Mouse (Mus musculus): ENCODE measurements around the gene Hyal1.

Gene Hyal1

DNA sequence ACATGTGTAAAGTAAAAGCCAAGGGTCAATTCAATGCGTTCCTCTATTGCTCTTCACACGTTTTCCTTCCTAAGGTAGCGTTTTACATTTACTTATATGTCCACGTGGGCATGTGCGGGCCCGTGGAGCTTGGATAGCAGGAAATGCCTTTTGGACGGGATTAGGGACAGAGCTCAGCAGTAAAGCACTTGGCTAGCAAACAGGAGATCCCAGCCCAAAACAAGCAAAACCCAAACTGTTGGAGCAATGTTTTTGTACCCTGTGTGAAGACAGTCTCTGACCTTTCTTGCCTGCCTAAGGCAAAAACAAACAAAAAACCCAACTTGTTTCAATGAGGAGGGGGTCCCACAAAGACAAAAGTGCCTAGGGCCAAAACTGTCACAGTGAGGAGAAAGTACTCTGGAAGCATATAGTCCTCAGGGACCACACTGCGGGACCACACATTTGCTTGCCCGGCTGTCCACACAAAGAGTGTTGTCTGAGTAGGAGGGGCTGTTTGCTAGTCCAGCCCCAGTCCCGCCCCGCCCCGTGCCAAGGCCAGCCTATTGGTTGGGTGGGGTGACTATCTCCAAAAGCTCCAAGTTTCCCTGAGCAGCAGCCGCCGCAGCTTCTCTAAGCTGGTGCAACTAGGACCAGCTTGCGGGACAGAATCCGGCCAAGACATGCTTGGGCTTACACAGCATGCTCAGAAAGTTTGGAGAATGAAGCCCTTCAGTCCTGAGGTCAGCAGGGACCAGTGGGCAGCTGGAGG, at the start of gene Hyal1:
TSS of gene Hyal1 (plus strand) at position 571 of the 751 bp plus-strand sequence.
- DNase-seq (ENCODE audit: low spot score) = peak; percentile 73

DNA sequence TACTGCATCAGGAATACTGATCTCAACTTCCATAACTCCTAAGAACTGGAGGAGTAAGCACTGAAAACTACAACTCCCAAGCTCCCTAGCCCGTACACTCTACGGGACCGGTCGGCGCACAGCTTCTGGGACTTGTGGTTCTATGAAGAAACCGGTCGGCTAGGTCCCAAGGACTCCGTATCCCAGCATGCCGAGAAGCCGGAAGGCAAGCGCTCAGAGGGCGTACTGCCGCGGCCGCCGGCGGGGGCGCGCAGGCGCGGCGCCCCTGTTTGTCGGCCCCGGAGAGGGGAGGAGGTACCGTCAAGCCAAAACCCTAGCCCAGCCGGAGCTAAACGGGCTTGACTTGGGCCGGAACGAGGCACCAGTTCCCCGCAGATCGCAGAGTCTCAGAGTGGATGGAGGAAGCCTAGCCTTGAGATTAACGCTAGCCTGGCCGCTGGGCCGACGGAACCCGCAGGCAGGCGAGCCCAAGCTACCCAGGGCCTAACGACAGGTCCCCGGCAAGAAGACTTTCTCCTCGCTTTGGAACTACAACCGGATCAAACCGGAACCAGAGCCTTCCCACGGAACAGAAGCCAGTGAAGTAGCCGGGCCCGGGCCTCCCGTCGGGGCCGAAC, 42.8 kb upstream of the Hyal1 start, which contains the start of gene Tmem115:
TSS of gene Tmem115 (plus strand) at position 155 of the 617 bp plus-strand sequence.
- peak; percentile 96 for DNase-seq (ENCODE audit: low spot score)

DNA sequence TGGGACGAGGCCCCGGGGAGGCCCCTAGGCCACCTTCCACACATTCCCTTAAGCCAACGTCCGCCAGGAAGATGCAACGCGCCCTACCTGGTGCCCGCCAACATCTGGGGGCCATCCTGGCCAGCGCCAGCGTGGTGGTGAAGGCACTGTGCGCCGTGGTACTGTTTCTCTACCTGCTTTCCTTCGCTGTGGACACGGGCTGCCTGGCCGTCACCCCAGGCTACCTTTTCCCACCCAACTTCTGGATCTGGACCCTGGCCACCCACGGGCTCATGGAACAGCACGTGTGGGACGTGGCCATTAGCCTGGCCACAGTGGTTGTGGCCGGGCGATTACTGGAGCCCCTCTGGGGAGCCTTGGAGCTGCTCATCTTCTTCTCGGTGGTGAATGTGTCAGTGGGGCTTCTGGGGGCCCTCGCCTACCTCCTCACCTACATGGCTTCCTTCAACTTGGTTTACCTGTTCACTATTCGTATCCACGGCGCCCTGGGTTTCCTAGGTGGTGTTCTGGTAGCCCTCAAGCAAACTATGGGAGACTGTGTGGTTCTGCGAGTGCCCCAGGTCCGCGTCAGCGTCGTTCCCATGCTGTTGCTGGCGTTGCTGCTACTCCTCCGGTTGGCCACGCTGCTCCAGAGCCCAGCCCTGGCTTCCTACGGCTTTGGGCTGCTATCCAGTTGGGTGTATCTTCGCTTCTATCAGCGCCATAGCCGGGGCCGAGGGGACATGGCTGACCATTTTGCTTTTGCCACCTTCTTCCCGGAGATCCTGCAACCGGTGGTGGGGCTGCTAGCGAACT, 42.1 kb upstream of the Hyal1 start:
- DNase-seq (ENCODE audit: low spot score) = no peak

GRCm38 (mm10) chr9:107538231-107538630, 38.5 kb upstream of the Hyal1 start:
- no peak for DNase-seq (ENCODE audit: low spot score)

DNA sequence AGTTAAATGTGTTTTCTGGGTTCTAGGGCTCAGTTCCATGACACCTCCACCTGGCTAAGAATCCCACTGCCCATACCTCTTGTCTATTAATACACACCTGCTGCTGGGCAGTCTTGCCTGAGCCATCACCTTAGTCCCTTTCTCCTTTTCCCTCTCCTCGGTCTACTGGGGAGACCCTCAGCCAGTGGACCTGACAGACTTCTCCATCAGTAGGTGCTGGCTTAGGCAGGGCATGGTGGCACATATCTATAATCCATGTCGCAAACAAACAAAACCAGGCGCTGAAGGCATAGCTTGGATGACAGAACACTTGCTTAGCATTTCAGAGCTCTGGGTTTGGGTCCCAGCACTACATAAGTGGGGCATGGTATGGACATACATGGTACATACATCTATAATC, 38.0 kb upstream of the Hyal1 start:
- DNase-seq (ENCODE audit: low spot score) = no peak

DNA sequence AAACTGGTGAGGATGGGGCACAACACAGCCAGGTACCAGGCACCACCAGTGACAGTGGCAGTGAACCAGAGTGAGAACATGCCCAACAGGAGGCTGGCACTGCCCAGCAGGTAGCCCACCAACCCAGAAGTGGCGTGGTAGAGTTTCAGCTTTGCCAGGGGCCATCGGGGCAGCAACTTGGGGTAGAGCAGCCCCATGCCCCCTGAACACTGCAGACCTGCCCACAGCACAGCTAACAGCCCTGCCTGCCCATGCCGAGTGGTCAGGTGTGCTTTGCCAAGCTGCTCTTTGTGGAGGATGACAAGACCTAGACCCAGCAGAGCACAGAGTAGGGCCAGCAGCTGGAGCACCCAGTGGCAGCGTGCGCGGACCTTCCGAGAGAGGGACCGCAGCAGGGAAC, 36.8 kb upstream of the Hyal1 start:
- no peak for DNase-seq (ENCODE audit: low spot score)

DNA sequence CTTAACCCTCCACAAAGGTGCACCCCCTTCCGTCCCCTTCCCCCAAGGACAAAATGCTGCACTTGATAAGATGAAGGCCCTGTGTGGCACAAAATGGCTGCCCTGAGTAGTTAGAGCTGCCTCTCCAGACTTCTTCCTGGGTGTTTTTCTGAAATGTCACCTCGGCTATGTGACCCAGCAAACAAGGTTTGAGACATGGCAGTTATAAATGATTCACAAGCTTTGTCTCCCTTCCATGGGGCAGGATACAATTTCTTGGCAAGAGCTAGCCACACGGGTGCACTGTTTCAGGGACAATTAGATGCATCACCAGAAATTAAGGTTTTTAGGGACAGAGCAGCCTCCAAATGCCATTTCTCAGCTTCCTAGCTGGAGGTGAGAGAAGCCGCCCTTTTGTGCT, 36.3 kb upstream of the Hyal1 start:
- no peak for DNase-seq (ENCODE audit: low spot score)

DNA sequence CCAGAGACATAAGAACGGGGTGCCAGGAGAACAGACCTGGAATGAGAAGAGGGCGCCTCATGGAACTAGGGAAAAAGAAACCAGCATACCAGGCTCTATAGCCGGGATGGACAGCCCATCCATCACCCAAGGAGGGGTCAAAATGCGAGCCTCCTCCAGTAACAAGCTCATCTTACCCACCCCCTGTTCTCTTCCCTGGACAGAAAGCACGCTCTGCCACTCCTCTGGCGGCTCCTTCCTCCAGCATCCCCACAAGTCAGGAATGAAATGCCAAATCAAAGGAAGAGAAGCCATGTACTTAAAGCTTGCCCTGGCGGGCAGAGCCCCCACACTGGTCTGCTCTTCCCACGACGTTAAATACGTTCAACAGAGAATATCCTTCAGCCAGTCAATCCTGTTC, 35.7 kb upstream of the Hyal1 start:
- no peak for DNase-seq (ENCODE audit: low spot score)

DNA sequence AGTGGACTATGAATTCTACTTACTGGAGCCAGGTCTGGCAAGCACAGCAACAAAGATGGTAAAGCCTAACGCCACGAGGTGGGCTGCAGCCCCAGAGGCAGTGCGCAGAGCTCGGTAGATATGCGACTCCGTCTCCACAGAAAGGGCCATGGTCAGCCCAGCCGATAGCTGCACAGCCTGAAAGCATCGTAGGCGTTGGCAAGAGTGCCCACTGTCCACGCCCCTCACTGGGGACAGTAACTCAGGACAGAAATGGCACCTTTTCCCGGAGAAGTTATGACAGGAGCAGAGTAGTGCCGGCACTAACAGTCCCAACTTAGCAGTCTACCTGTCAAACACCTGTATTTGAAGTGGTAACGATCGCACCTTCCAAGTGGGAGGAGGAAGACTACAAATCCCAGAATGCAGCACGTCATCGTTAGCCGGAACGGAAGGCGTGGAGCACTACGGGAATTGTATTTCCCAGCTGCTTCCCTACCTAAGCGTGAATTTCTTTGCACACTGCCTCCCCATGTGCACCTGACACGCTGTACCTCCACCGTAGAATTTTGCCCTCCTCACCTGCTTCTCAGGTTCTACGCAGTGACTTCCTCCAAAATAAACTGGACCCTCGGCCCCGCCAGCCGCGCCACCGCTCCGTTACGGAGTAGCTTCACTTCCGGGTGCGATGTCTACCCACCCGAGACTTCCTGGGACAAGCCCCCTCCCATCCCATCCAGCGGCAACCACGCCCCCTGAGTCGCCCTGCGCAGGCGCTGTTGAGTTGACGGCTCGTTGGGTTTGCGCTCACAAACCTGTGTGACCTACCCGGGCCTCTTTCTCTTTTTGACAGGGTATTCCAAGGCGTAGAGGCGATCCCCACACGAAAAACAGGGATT, 35.0 kb upstream of the Hyal1 start, which contains the start of the genes Cyb561d2 and Nprl2:
TSS of gene Cyb561d2 (minus strand) at position 720 of the 878 bp plus-strand sequence.
TSS of gene Nprl2 (plus strand) at position 753 of the 878 bp plus-strand sequence.
- peak; percentile 94 for DNase-seq (ENCODE audit: low spot score)

GRCm38 (mm10) chr9:107542352-107542686, 34.4 kb upstream of the Hyal1 start:
- no peak for DNase-seq (ENCODE audit: low spot score)

- DNase-seq (ENCODE audit: low spot score) = no peak
Observed at GRCm38 (mm10) chr9:107542721-107543120, 34.0 kb upstream of the Hyal1 start.

DNA sequence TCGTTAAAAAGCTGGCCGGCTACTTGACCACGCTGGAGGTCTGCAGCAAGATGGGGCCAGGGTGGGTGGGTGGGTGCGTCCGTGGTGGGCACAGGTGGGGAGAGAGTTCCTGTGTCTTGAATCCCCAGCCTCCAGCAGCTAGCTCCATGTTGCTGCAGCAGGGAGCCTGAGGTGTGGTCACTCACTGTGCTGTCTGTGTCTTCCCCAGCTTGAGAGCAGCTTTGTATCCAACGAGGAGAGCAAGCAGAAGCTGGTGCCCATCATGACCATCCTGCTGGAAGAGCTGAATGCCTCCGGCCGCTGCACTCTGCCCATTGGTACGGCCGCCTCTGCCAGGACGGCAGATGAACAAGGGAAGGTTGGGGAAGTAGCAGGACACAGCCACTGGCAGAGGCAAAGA, 33.4 kb upstream of the Hyal1 start:
- DNase-seq (ENCODE audit: low spot score) = no peak

GRCm38 (mm10) chr9:107544196-107544700, 32.5 kb upstream of the Hyal1 start:
- no peak for DNase-seq (ENCODE audit: low spot score)

GRCm38 (mm10) chr9:107544729-107545128, 32.0 kb upstream of the Hyal1 start:
- DNase-seq (ENCODE audit: low spot score) = no peak

DNA sequence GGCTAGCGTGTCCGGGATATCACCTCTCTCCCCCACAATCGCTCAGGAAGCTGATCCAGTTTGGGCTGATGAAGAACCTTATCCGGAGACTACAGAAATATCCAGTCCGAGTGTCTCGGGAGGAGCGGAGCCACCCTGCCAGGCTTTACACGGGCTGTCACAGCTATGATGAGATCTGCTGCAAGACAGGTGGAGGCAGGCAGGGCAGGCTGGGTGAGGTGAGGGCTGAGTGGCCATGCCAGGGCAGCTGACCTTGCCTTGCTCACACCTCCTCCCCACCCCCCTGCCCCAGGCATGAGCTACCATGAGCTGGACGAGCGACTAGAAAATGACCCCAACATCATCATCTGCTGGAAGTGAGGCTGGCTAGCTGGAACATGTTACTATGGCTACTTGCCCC, 31.5 kb upstream of the Hyal1 start:
- DNase-seq (ENCODE audit: low spot score) = no peak

DNA sequence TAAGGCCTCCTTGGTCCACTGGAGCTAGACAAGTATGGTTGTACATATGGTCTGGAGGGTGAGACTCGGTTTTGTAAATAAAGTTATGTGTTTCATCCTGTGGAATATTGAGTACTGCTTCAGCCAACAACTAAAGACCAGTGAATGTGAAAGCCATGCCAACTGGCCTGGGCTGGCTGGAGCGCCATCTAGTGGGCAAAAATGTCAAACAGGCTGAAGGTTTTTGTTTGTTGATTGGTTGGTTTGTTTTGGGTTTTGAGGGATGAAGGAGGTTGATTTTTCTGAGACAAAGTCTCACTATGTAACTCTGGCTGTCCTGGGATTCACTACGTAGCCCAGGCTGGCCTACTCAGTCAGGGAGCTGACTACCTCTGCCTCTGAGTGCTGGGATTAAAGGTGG, 31.1 kb upstream of the Hyal1 start:
- no peak for DNase-seq (ENCODE audit: low spot score)

DNA sequence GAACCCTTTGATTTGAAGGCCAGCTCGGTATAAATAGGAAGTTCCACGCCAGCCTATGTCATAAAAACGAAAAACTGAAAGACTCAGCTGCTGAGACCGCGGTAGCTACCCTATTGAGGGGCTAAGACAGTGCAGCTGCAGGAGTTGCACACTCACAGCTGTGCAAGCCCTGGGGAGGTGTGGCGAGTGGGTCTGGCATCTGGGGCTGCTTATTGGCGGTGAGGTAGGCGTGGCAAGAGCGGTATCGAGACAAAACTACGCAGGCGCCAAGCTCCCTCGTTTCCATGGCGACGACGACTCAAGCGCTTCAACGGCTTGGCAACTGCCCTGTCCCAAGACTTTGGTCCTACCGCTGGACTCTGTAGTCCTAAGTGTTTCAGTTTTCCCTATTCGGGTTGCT, 29.7 kb upstream of the Hyal1 start, which contains the start of gene Zmynd10:
TSS of gene Zmynd10 (plus strand) at position 273 of the 400 bp plus-strand sequence.
- peak; percentile 85 for DNase-seq (ENCODE audit: low spot score)

- no peak for DNase-seq (ENCODE audit: low spot score)
Observed at GRCm38 (mm10) chr9:107547957-107548356, 28.8 kb upstream of the Hyal1 start.

DNA sequence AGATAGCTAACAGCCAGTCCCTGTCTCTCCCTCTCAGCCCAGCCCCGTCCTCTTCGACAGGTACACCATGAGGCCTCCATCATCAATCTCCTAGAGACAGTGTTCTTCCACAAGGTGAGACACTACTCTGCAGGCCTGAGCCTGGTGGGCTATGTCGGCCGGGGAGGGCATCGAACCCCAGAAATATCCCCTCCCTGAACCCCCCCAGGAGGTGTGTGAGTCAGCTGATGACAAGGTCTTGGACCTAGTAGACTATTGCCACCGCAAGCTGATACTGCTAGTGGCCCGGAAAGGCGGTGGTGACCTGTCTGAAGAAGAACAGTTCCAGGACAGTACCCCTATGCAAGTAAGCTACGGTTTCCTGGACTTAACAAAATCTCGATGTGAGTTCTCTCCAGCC, 27.9 kb upstream of the Hyal1 start:
- DNase-seq (ENCODE audit: low spot score) = no peak

GRCm38 (mm10) chr9:107549297-107550074, 27.2 kb upstream of the Hyal1 start:
- no peak for DNase-seq (ENCODE audit: low spot score)
